Mouse (Mus musculus): Measurements from ENCODE around the gene Ankrd44. TPM values are rescaled to one million over a fixed set of nuclear protein-coding genes. Genes with fewer than 3 reads are reported as not detected.

Gene Ankrd44
- total and polyA plus RNA-seq, 3 experiments: 10.2 to 10.7 (median 10.2) TPM

DNA sequence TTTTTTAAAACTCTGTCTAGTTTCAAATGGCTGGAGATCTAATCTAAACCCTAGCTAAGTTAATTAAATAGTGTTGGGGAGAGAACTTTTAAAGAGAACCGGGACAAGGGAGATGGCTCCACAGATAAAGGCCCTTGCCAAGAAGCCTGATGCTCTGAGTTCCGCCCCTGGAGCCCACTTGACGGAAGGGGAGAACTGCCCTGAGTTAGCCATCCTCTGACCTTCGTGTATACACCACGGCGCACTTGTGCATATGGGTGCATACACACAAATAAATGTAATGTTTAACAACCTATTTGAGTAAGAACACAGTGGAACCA is 87.7 kb downstream of the Ankrd44 start:
- intact Hi-C loops (cut with DNase I): no loop called here
- WGBS: 52% methylated on average over 6 of the region's 6 CpGs
- DNase-seq: peak in 1 of 2 experiments; percentile 36
- no peaks in the 10 kb centered on the region for H3K79me2 ChIP-seq (replicated peaks; ENCODE audit: control insufficient read depth, insufficient read depth, low read length)
- no peaks in the 10 kb centered on the region for H3K36me3 ChIP-seq (ENCODE audit: control insufficient read depth, insufficient read depth, low read length)
- H3K4me1 ChIP-seq (ENCODE audit: control insufficient read depth, insufficient read depth, low read length): peaks cover 6% of the 10 kb centered on the region
- peak overlapping the region; percentile 76 for H3K27ac ChIP-seq
- no peak overlapping the region for H3K9ac ChIP-seq (ENCODE audit: low read depth, low read length)
- TF ChIP-seq EP300 (IDR thresholded peaks at IDR 0.05; ENCODE audit: insufficient read depth, low read depth, low read length) (no peak), POLR2A (IDR thresholded peaks at IDR 0.05; ENCODE audit: insufficient read depth, low read depth, low read length) (no peak), CTCF (IDR thresholded peaks at IDR 0.05) (no peak)
- no peaks in the 10 kb centered on the region for H3K27me3 ChIP-seq (ENCODE audit: control insufficient read depth, insufficient read depth, low read length)
- H3K4me3 ChIP-seq: peak overlapping the region; percentile 24; the same call in 1 of the 2 replicates

- WGBS: 32% methylated on average over 17 of the region's 17 CpGs
- peaks cover 6% of the 10 kb centered on the region for H3K4me1 ChIP-seq (ENCODE audit: control insufficient read depth, insufficient read depth, low read length)
- H3K79me2 ChIP-seq (replicated peaks; ENCODE audit: control insufficient read depth, insufficient read depth, low read length): no peaks in the 10 kb centered on the region
- peak overlapping the region; percentile 24; the same call in 1 of the 2 replicates for H3K4me3 ChIP-seq
- TF ChIP-seq CTCF (IDR thresholded peaks at IDR 0.05) (no peak), EP300 (IDR thresholded peaks at IDR 0.05; ENCODE audit: insufficient read depth, low read depth, low read length) (no peak), POLR2A (IDR thresholded peaks at IDR 0.05; ENCODE audit: insufficient read depth, low read depth, low read length) (no peak)
- H3K27me3 ChIP-seq (ENCODE audit: control insufficient read depth, insufficient read depth, low read length): no peaks in the 10 kb centered on the region
- H3K9ac ChIP-seq (ENCODE audit: low read depth, low read length): no peak overlapping the region
- no peaks in the 10 kb centered on the region for H3K36me3 ChIP-seq (ENCODE audit: control insufficient read depth, insufficient read depth, low read length)
- intact Hi-C loops (cut with DNase I): no loop called here
- peak overlapping the region; percentile 76 for H3K27ac ChIP-seq
- DNase-seq: peak; percentile 48 to 61
These were observed 88.3 kb downstream of the Ankrd44 start for GRCm38 (mm10) chr1:54837721-54838485.

DNA sequence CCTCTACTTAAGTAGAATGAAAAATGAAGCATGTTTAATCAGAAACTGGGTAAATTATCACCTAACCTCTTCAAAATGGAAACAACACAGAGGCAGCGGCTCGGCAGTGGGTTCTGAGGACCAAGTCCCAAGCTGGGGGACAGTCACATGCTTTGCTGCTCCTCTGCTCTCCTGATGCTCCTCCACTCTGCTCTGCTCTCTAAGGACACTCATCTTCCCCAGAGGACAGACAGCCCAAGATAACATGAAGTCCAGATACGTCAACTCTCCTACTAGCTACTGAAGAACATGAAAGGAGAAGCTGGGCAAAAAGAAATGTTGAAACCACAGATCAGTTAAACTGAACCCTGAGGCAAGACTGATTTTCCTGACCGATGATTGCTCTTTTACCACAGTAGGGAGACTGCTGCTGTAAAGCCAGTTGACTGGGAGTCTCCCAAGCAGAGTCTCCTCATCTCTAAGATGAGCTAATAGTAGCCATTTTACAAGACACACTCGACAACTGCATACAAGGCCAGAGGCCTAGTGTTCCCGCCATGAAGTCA is 90.5 kb downstream of the Ankrd44 start:
- Histone ChIP-seq H3K27me3 (ENCODE audit: control insufficient read depth, insufficient read depth, low read length) (no peaks in the 10 kb centered on the region), H3K27ac (no peak overlapping the region), H3K79me2 (replicated peaks; ENCODE audit: control insufficient read depth, insufficient read depth, low read length) (no peaks in the 10 kb centered on the region), H3K36me3 (ENCODE audit: control insufficient read depth, insufficient read depth, low read length) (no peaks in the 10 kb centered on the region), H3K4me1 (ENCODE audit: control insufficient read depth, insufficient read depth, low read length) (peaks cover 5% of the 10 kb centered on the region), H3K9ac (ENCODE audit: low read depth, low read length) (no peak overlapping the region), H3K4me3 (no peak overlapping the region)
- WGBS: 85% methylated on average over 6 of the region's 6 CpGs
- no peak for TF ChIP-seq EP300 (IDR thresholded peaks at IDR 0.05; ENCODE audit: insufficient read depth, low read depth, low read length)
- no peak for TF ChIP-seq POLR2A (IDR thresholded peaks at IDR 0.05; ENCODE audit: insufficient read depth, low read depth, low read length)
- TF ChIP-seq CTCF (IDR thresholded peaks at IDR 0.05): no peak
- DNase-seq: no peak
- intact Hi-C loops (cut with DNase I): no loop called here

DNA sequence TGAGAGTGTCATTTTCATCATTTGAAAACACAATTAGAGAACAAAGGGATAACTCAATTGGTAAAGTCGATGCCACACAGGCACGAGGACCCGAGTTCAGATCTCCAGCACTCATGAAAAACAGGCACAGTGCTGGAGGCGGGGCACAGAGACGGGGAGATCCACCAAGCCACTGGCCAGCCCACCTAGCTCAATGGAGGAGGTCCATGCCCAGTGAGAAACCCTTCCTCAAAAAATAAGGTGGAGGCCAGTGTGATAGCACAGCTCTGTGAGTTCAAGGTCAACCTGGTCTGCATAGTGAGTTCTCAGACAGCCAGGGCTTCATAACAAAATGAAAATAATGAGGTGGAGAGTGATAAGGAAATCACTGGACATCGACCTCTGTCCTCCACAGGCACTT is 93.0 kb downstream of the Ankrd44 start:
- Histone ChIP-seq H3K36me3 (ENCODE audit: control insufficient read depth, insufficient read depth, low read length) (no peaks in the 10 kb centered on the region), H3K4me3 (no peak overlapping the region), H3K27ac (no peak overlapping the region), H3K4me1 (ENCODE audit: control insufficient read depth, insufficient read depth, low read length) (peaks cover 10% of the 10 kb centered on the region), H3K9ac (ENCODE audit: low read depth, low read length) (no peak overlapping the region), H3K79me2 (replicated peaks; ENCODE audit: control insufficient read depth, insufficient read depth, low read length) (no peaks in the 10 kb centered on the region), H3K27me3 (ENCODE audit: control insufficient read depth, insufficient read depth, low read length) (no peaks in the 10 kb centered on the region)
- intact Hi-C loops (cut with DNase I): loop anchor here (5.0 kb wide), 3 partner anchors 76 to 166 kb away; no protein-coding TSS in a partner anchor
- DNase-seq: no peak
- WGBS: 92% methylated on average over 6 of the region's 6 CpGs
- no peak for TF ChIP-seq EP300 (IDR thresholded peaks at IDR 0.05; ENCODE audit: insufficient read depth, low read depth, low read length)
- TF ChIP-seq POLR2A (IDR thresholded peaks at IDR 0.05; ENCODE audit: insufficient read depth, low read depth, low read length): no peak
- no peak for TF ChIP-seq CTCF (IDR thresholded peaks at IDR 0.05)

DNA sequence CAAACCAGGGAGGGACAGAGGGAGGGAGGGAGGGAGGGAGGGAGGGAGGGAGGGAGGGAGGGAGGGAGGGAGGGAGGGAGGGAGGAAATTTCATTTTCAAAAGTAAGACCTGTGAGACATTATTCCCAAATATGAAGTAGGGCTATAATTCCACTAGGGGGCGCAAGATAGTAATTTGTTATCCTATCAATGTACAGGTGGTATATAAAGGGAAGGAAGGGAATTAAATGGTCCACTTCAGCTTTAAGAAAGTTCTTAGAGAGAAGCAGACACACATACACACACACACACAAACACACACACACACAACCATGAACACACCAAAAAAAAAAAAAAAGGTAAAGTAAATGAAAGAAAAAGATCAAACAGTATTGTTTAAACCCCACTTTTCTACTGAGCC is 93.4 kb downstream of the Ankrd44 start:
- no peaks in the 10 kb centered on the region for H3K36me3 ChIP-seq (ENCODE audit: control insufficient read depth, insufficient read depth, low read length)
- H3K4me3 ChIP-seq: no peak overlapping the region
- DNase-seq: no peak
- H3K79me2 ChIP-seq (replicated peaks; ENCODE audit: control insufficient read depth, insufficient read depth, low read length): no peaks in the 10 kb centered on the region
- 0% methylated on average over 1 of the region's 1 CpGs for WGBS
- H3K9ac ChIP-seq (ENCODE audit: low read depth, low read length): no peak overlapping the region
- TF ChIP-seq EP300 (IDR thresholded peaks at IDR 0.05; ENCODE audit: insufficient read depth, low read depth, low read length): no peak
- no peak for TF ChIP-seq POLR2A (IDR thresholded peaks at IDR 0.05; ENCODE audit: insufficient read depth, low read depth, low read length)
- peak; percentile 67 for TF ChIP-seq CTCF (IDR thresholded peaks at IDR 0.05)
- H3K4me1 ChIP-seq (ENCODE audit: control insufficient read depth, insufficient read depth, low read length): peaks cover 8% of the 10 kb centered on the region
- intact Hi-C loops (cut with DNase I): loop anchor here (1.0 to 5.0 kb wide), 4 partner anchors 75 to 165 kb away; partner anchors contain the start of gene Ankrd44
- H3K27ac ChIP-seq: no peak overlapping the region
- H3K27me3 ChIP-seq (ENCODE audit: control insufficient read depth, insufficient read depth, low read length): no peaks in the 10 kb centered on the region

DNA sequence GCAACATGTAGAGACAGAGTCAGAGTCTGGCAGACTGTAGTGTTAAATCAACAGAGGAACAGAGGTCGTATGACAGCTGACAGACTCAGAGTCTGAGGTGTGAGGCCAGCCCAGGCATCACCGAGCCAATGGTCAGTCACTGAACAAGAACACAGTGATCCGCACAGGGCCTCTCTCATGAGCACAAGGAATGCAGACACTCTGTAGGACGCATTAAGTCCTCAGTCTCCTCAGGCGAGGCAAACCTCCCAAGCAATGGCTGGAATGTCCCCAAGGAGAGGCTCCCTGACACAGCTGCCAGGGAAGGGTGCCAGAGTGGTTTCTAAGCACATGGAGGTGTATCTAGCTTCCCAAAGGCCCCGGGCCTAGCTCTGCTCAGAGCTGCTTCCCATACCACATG is 96.0 kb downstream of the Ankrd44 start:
- Histone ChIP-seq H3K4me3 (no peak overlapping the region), H3K36me3 (ENCODE audit: control insufficient read depth, insufficient read depth, low read length) (peaks cover 4% of the 10 kb centered on the region; the same call in 1 of the 2 replicates), H3K4me1 (ENCODE audit: control insufficient read depth, insufficient read depth, low read length) (peaks cover 22% of the 10 kb centered on the region), H3K27ac (no peak overlapping the region), H3K27me3 (ENCODE audit: control insufficient read depth, insufficient read depth, low read length) (no peaks in the 10 kb centered on the region), H3K79me2 (replicated peaks; ENCODE audit: control insufficient read depth, insufficient read depth, low read length) (no peaks in the 10 kb centered on the region), H3K9ac (ENCODE audit: low read depth, low read length) (no peak overlapping the region)
- intact Hi-C loops (cut with DNase I): loop anchor here (5.0 kb wide), 3 partner anchors 73 to 163 kb away; no protein-coding TSS in a partner anchor
- peak; percentile 31; the same call in 1 of the 2 replicates for TF ChIP-seq EP300 (IDR thresholded peaks at IDR 0.05; ENCODE audit: insufficient read depth, low read depth, low read length)
- TF ChIP-seq POLR2A (IDR thresholded peaks at IDR 0.05; ENCODE audit: insufficient read depth, low read depth, low read length): no peak
- TF ChIP-seq CTCF (IDR thresholded peaks at IDR 0.05): no peak
- DNase-seq: peak; percentile 53 to 60
- 31% methylated on average over 6 of the region's 6 CpGs for WGBS

Measured in heart, adult 2 months (tissue).